Mouse (Mus musculus) lung, postnatal 0 days (tissue): ENCODE results near the gene Crim1. TPM values are rescaled to one million over a fixed set of nuclear protein-coding genes. Genes with fewer than 3 reads are reported as not detected.

ENCODE experiments used
- ATAC-seq: fragments of 200-750 bp; cut with Nextera tagmentation; 2 replicates; pipeline ENCODE4 v1.8.0; 2017; ENCODE audit warnings: moderate library complexity
- DNase-seq: peaks from one replicate; pipeline ENCODE4 v3.0.0-alpha.2; 2016; ENCODE audit warnings: low spot score
- H3K27ac ChIP-seq: fragments of 300-500 bp; sonication (generic); 2 replicates; pipeline ENCODE4 v1.5.1; 2014; ENCODE audit warnings: antibody characterized with exemption, mild to moderate bottlenecking, low read length, mixed read lengths
- H3K27me3 ChIP-seq: fragments of 300-500 bp; sonication (generic); replicated peaks from 2 replicates; pipeline ENCODE4 v1.6.1; 2014; ENCODE audit warnings: low read length, mixed read lengths; ENCODE audit not compliant: insufficient read depth
- H3K36me3 ChIP-seq: fragments of 300-500 bp; sonication (generic); 2 replicates; pipeline ENCODE4 v1.6.1; 2014; ENCODE audit warnings: low read length, mixed read lengths; ENCODE audit not compliant: insufficient read depth
- H3K4me1 ChIP-seq: fragments of 300-500 bp; sonication (generic); 2 replicates; pipeline ENCODE4 v1.6.1; 2014; ENCODE audit warnings: antibody characterized with exemption, low read depth, low read length, mixed read lengths; ENCODE audit not compliant: insufficient read depth
- H3K4me2 ChIP-seq: fragments of 300-500 bp; sonication (generic); replicated peaks from 2 replicates; pipeline ENCODE4 v1.6.1; 2014; ENCODE audit warnings: low read depth, mild to moderate bottlenecking, low read length, moderate library complexity, mixed read lengths
- H3K4me3 ChIP-seq: fragments of 300-500 bp; sonication (generic); 2 replicates; pipeline ENCODE4 v1.5.1; 2014; ENCODE audit warnings: low read depth, low read length
- H3K9ac ChIP-seq: fragments of 300-500 bp; sonication (generic); replicated peaks from 2 replicates; pipeline ENCODE4 v1.6.1; 2014; ENCODE audit warnings: low read depth, mild to moderate bottlenecking
- H3K9me3 ChIP-seq: fragments of 300-500 bp; sonication (generic); 2 replicates; pipeline ENCODE4 v1.6.1; 2016; ENCODE audit warnings: low read length, mixed read lengths
- CTCF ChIP-seq: IDR thresholded peaks from 2 replicates; pipeline ENCODE4 v1.5.1; 2016; ENCODE audit warnings: antibody characterized with exemption, mild to moderate bottlenecking
- EP300 ChIP-seq: IDR thresholded peaks from 2 replicates; pipeline ENCODE4 v1.6.1; 2016; ENCODE audit warnings: antibody characterized with exemption, mild to moderate bottlenecking, control low read depth
- WGBS: fragments of 180-500 bp; shearing (Covaris S2); extraction: QIAGEN DNeasy Blood & Tissue Kit; methylation state at CpG from one replicate; pipeline ENCODE4 v1.1.7; 2014; 5-methylcytosine and 5-hydroxymethylcytosine counted together
- polyA plus RNA-seq: library from polyadenylated mRNA; unstranded; fragments of >200 nt; fragmentation: Nextera tagmentation; extraction: Ambion mirVana; gene quantifications from 2 replicates; pipeline ENCODE4 v1.2.1, GENCODE M21; 2015

Gene Crim1
- polyA plus RNA-seq, 1 experiment from 2014 or later: 8.2 TPM

- 82% methylated on average over 7 of the region's 7 CpGs for whole genome bisulfite sequencing
- Histone ChIP-seq H3K9me3 (no peaks in the 10 kb centered on the region), H3K4me2 (no peak overlapping the region), H3K4me3 (no peak overlapping the region), H3K36me3 (no peaks in the 10 kb centered on the region), H3K27me3 (0 out of 2 replicates have a peak, but pooled peaks cover 3% of the 10 kb centered on the region), H3K9ac (no peak overlapping the region), H3K27ac (no peak overlapping the region), H3K4me1 (0 out of 2 replicates have a peak, but pooled peaks cover 2% of the 10 kb centered on the region)
- TF ChIP-seq CTCF (no peak), EP300 (no peak)
- ATAC-seq: no peak
- no peak for DNase-seq
These were observed 95.9 kb downstream of the Crim1 start for GRCm38 (mm10) chr17:78295979-78296378.

- Histone ChIP-seq H3K4me3 (no peak overlapping the region), H3K36me3 (no peaks in the 10 kb centered on the region), H3K27ac (no peak overlapping the region), H3K4me2 (no peak overlapping the region), H3K4me1 (0 out of 2 replicates have a peak, but pooled peaks cover 2% of the 10 kb centered on the region), H3K9me3 (no peaks in the 10 kb centered on the region), H3K27me3 (0 out of 2 replicates have a peak, but pooled peaks cover 6% of the 10 kb centered on the region), H3K9ac (no peak overlapping the region)
- 54% methylated on average over 5 of the region's 5 CpGs for WGBS
- DNase-seq (peak; percentile 61), ATAC-seq (peak; percentile 67)
- peak; percentile 59 for TF ChIP-seq CTCF
- TF ChIP-seq EP300: no peak
These were observed 98.1 kb downstream of the Crim1 start for GRCm38 (mm10) chr17:78298140-78298539.

GRCm38 (mm10) chr17:78298967-78299540 lies 99.0 kb downstream of the Crim1 start:
- 35% methylated on average over 8 of the region's 8 CpGs for WGBS
- DNase-seq (peak; percentile 62), ATAC-seq (peak; percentile 79)
- H3K4me2 ChIP-seq: no peak overlapping the region
- no peak overlapping the region for H3K27ac ChIP-seq
- 0 out of 2 replicates have a peak, but pooled peaks cover 2% of the 10 kb centered on the region for H3K4me1 ChIP-seq
- no peaks in the 10 kb centered on the region for H3K9me3 ChIP-seq
- no peak overlapping the region for H3K4me3 ChIP-seq
- no peaks in the 10 kb centered on the region for H3K36me3 ChIP-seq
- no peak overlapping the region for H3K9ac ChIP-seq
- no peak for TF ChIP-seq EP300
- TF ChIP-seq CTCF: no peak
- peaks cover 7% of the 10 kb centered on the region; the same call in 1 of the 2 replicates for H3K27me3 ChIP-seq

- TF ChIP-seq EP300 (no peak), CTCF (no peak)
- Histone ChIP-seq H3K27me3 (peaks cover 7% of the 10 kb centered on the region; the same call in 1 of the 2 replicates), H3K9me3 (no peaks in the 10 kb centered on the region), H3K4me3 (no peak overlapping the region), H3K27ac (no peak overlapping the region), H3K36me3 (no peaks in the 10 kb centered on the region), H3K4me2 (no peak overlapping the region), H3K4me1 (0 out of 2 replicates have a peak, but pooled peaks cover 2% of the 10 kb centered on the region), H3K9ac (no peak overlapping the region)
- DNase-seq (no peak), ATAC-seq (no peak)
- WGBS: 83% methylated on average over 2 of the region's 2 CpGs
These were observed 103.0 kb downstream of the Crim1 start for GRCm38 (mm10) chr17:78303053-78303452.

- no peak overlapping the region for H3K27ac ChIP-seq
- H3K4me3 ChIP-seq: no peak overlapping the region
- H3K36me3 ChIP-seq: no peaks in the 10 kb centered on the region
- no peak for DNase-seq
- WGBS: 87% methylated on average over 13 of the region's 13 CpGs
- H3K9ac ChIP-seq: no peak overlapping the region
- peaks cover 10% of the 10 kb centered on the region; the same call in 1 of the 2 replicates for H3K27me3 ChIP-seq
- TF ChIP-seq EP300 (no peak), CTCF (no peak)
- H3K9me3 ChIP-seq: no peaks in the 10 kb centered on the region
- no peak for ATAC-seq
- H3K4me1 ChIP-seq: 0 out of 2 replicates have a peak, but pooled peaks cover under 1% of the 10 kb centered on the region
- H3K4me2 ChIP-seq: no peak overlapping the region
These were observed 104.0 kb downstream of the Crim1 start for GRCm38 (mm10) chr17:78304059-78304458.

GRCm38 (mm10) chr17:78306434-78306833 lies 106.4 kb downstream of the Crim1 start:
- Histone ChIP-seq H3K4me1 (no peaks in the 10 kb centered on the region), H3K36me3 (no peaks in the 10 kb centered on the region), H3K9ac (no peak overlapping the region), H3K27ac (no peak overlapping the region), H3K4me3 (no peak overlapping the region), H3K27me3 (peaks cover 7% of the 10 kb centered on the region; the same call in 1 of the 2 replicates), H3K4me2 (no peak overlapping the region), H3K9me3 (no peaks in the 10 kb centered on the region)
- ATAC-seq: no peak
- WGBS: 87% methylated on average over 9 of the region's 9 CpGs
- TF ChIP-seq CTCF: no peak
- no peak for TF ChIP-seq EP300
- DNase-seq: no peak
